ENCODE assay signal across 10 mouse cellular contexts in genomic region chr7:80441986-80442904, GRCm38 (mm10). TPM values are rescaled to one million over a fixed set of nuclear protein-coding genes. Genes with fewer than 3 reads are reported as not detected.
A peak's percentile ranks its signal among the peaks of the same experiment; 100 is the strongest.
DNase-seq lines count a peak whose midpoint lies in the region; ATAC-seq lines count a peak whose summit lies in the region.
"Had no signal": no experiment of that assay in that cellular context is flagged by ENCODE, and none has a peak within 500 bp of the region (broad histone marks: within the 10 kb centered on the region; RNA-seq: fewer than 3 reads in every experiment).

No protein-coding gene starts in this region.

- H3K27ac ChIP-seq in heart, embryonic 11.5 days (ENCODE audit: low read depth, low read length): 0 out of 2 replicates have a peak overlapping the region, but pooled peaks have one; percentile 35
- 0 out of 2 replicates have a peak overlapping the region, but pooled peaks have one; percentile 24 for H3K27ac ChIP-seq in embryonic facial prominence, embryonic 12.5 days
- H3K27ac ChIP-seq: lung, embryonic 15.5 days; neural tube, embryonic 12.5 days had no signal

- WGBS in heart, embryonic 11.5 days (ENCODE audit: insufficient replicate concordance): 59% methylated on average over 11 of the region's 11 CpGs
- 45% methylated on average over 11 of the region's 11 CpGs for WGBS in embryonic facial prominence, embryonic 12.5 days

- no peak overlapping the region for H3K4me3 ChIP-seq in heart, embryonic 11.5 days (ENCODE audit: low read depth, low read length)
- no peak overlapping the region for H3K4me3 ChIP-seq in embryonic facial prominence, embryonic 12.5 days
- H3K4me3 ChIP-seq: lung, embryonic 15.5 days; neural tube, embryonic 12.5 days had no signal

- DNase-seq in heart, adult 8-10 months (ENCODE audit: low spot score): no peak
- DNase-seq in right cerebral cortex, postnatal 10 days (ENCODE audit: low spot score in 2 of 2): peak; percentile 60 to 78
- no peak for DNase-seq in right cerebral cortex, postnatal 36 days (ENCODE audit: low spot score in 2 of 2)
- peak; percentile 20 to 26 for DNase-seq in natural killer cell, adult 2 months (ENCODE audit: low spot score in 2 of 2)
- no peak for DNase-seq in B cell, adult 2 months
- DNase-seq in gastrocnemius, postnatal 10 days: no peak

- H3K9ac ChIP-seq in heart, embryonic 11.5 days (ENCODE audit: low read depth, low read length): no peak overlapping the region; the same call in 1 of the 2 replicates
- no peak overlapping the region; the same call in 1 of the 2 replicates for H3K9ac ChIP-seq in embryonic facial prominence, embryonic 12.5 days
- H3K9ac ChIP-seq: lung, embryonic 15.5 days; neural tube, embryonic 12.5 days had no signal

- H3K27me3 ChIP-seq in heart, embryonic 11.5 days (ENCODE audit: control insufficient read depth, insufficient read depth, low read length): no peaks in the 10 kb centered on the region
- H3K27me3 ChIP-seq in embryonic facial prominence, embryonic 12.5 days: no peaks in the 10 kb centered on the region
- H3K27me3 ChIP-seq: lung, embryonic 15.5 days; neural tube, embryonic 12.5 days had no signal

- H3K9me3 ChIP-seq in heart, embryonic 11.5 days (replicated peaks; ENCODE audit: control insufficient read depth, low read length): no peaks in the 10 kb centered on the region
- H3K9me3 ChIP-seq in embryonic facial prominence, embryonic 12.5 days: no peaks in the 10 kb centered on the region
- H3K9me3 ChIP-seq: lung, embryonic 15.5 days; neural tube, embryonic 12.5 days had no signal

- peaks cover 61% of the 10 kb centered on the region for H3K4me1 ChIP-seq in heart, embryonic 11.5 days (ENCODE audit: control insufficient read depth, insufficient read depth, low read length)
- H3K4me1 ChIP-seq in embryonic facial prominence, embryonic 12.5 days: peaks cover 28% of the 10 kb centered on the region

- no peaks in the 10 kb centered on the region for H3K36me3 ChIP-seq in heart, embryonic 11.5 days (ENCODE audit: control insufficient read depth, insufficient read depth, low read length)
- H3K36me3 ChIP-seq in embryonic facial prominence, embryonic 12.5 days: no peaks in the 10 kb centered on the region
- H3K36me3 ChIP-seq: lung, embryonic 15.5 days; neural tube, embryonic 12.5 days had no signal

- ATAC-seq in heart, embryonic 11.5 days (replicated peaks; ENCODE audit: insufficient number of reproducible peaks, low FRiP score, low TSS enrichment): no peak
- ATAC-seq in embryonic facial prominence, embryonic 12.5 days (ENCODE audit: insufficient number of reproducible peaks, insufficient read depth, low FRiP score, low TSS enrichment): no peak

- H3K4me2 ChIP-seq in heart, embryonic 11.5 days: no peak overlapping the region
- H3K4me2 ChIP-seq in embryonic facial prominence, embryonic 12.5 days (replicated peaks): no peak overlapping the region
- H3K4me2 ChIP-seq: lung, embryonic 15.5 days; neural tube, embryonic 12.5 days had no signal

RNA-seq across cellular contexts. Expression of gene Furin, which starts 37.0 kb away (rescaled TPM):
- 16.0 and 23.5 TPM in 2 replicates for polyA plus RNA-seq in heart, embryonic 11.5 days (2014; fragmentation: Nextera tagmentation; extraction: Ambion mirVana)
- 100 to 1,000 TPM in 2 of 4 experiments, 10 to 100 TPM in 2; 91.9 to 122 (median 99.2) TPM for total RNA-seq in heart, adult 8-10 months (2022)
- polyA plus RNA-seq in embryonic facial prominence, embryonic 12.5 days (2016; fragmentation: Nextera tagmentation; extraction: Ambion mirVana): 9.7 and 10.7 TPM in 2 replicates
- total RNA-seq in gastrocnemius, postnatal 10 days (2021): 10 to 100 TPM; 63.1 to 68.1 TPM

RNA-seq across cellular contexts. Expression of gene Fes, which starts 54.5 kb away (rescaled TPM):
- 4.7 and 7.1 TPM in 2 replicates for polyA plus RNA-seq in heart, embryonic 11.5 days (2014; fragmentation: Nextera tagmentation; extraction: Ambion mirVana)
- total RNA-seq in heart, adult 8-10 months (2022): 10 to 100 TPM in 2 of 4 experiments, 1 to 10 TPM in 2; 6.4 to 13.5 (median 9.1) TPM
- polyA plus RNA-seq in embryonic facial prominence, embryonic 12.5 days (2016; fragmentation: Nextera tagmentation; extraction: Ambion mirVana): 11.0 and 12.2 TPM in 2 replicates
- 10 to 100 TPM in 1 of 2 experiments, 1 to 10 TPM in 1; 9.4 to 12.1 TPM for total RNA-seq in gastrocnemius, postnatal 10 days (2021)

Comparison
In these comparisons a context has a peak if more than half of its experiments do, and no peak if none do; other contexts are left out.
1. DNase-seq: peak in right cerebral cortex, postnatal 10 days (2 of 2) and natural killer cell, adult 2 months (2 of 2); none in heart, adult 8-10 months (single experiment), right cerebral cortex, postnatal 36 days (0 of 2), B cell, adult 2 months (0 of 2) and gastrocnemius, postnatal 10 days (single experiment).